Mouse (Mus musculus): ENCODE results near the gene Pcca.

- no peak for TF ChIP-seq CTCF (IDR thresholded peaks at IDR 0.05; ENCODE audit: control insufficient read depth, insufficient read depth, insufficient read length)
- TF ChIP-seq MYOD1 (IDR thresholded peaks at IDR 0.05; ENCODE audit: control insufficient read depth, insufficient read length, low read depth): no peak
- TF ChIP-seq USF1 (IDR thresholded peaks at IDR 0.05; ENCODE audit: low read depth): no peak
- no peak for TF ChIP-seq CEBPB (IDR thresholded peaks at IDR 0.05; ENCODE audit: low read depth)
- no peak for TF ChIP-seq FOSL1 (IDR thresholded peaks at IDR 0.05; ENCODE audit: insufficient read depth, low read length, poor library complexity, severe bottlenecking)
Measured at GRCm38 (mm10) chr14:122821002-122821401, 286.9 kb downstream of the Pcca start.

Measured in C2C12 (cell line).